Mouse (Mus musculus): ENCODE data around the gene Ints14.
"Not testable (repeated sequence)": the region's sequence is repeated elsewhere in the genome, so short reads cannot be mapped to it uniquely, and the experiment has no call there.

The Ints14 gene

DNA sequence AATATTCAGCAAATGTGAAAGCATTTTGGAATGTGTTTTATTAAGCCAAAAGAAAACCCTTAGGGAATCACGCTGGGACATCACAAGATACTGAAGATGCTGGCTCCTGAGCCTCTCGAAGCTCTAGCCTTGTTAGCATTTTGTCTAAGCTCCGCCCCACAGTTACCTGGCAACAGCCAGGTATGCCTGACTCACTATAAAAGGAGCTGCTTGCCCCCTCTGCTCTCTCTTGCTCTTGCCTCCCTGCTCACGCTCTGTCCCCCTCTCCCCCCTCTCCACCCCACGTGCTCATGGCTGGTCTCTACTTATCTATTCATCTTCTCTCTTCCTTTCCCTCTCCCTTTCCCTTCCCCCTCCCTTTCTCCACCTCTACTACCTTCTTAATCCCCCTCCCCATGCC is 8.7 kb upstream of the Ints14 start:
- no peak for DNase-seq (ENCODE audit: low read depth, low spot score)

DNA sequence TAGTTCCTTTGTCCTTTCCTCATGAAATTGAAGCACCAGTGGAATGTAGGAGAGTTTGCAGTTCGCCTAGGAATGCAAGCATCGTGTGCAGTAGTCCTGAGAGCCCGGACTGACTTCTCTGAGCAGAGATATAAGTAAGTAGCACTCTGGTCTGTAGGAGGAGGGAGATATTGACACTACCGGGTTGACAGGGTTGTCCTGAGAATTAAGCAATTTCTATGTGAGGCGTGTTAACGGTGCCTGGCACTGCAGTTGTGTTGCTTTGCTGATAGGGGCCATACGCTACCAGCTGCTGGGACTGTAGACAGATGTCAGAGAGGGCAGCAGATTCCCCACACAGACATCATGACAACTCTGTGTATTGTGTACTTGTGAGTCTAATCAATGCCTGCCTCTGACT is 7.5 kb upstream of the Ints14 start:
- DNase-seq (ENCODE audit: low read depth, low spot score), result no peak

DNA sequence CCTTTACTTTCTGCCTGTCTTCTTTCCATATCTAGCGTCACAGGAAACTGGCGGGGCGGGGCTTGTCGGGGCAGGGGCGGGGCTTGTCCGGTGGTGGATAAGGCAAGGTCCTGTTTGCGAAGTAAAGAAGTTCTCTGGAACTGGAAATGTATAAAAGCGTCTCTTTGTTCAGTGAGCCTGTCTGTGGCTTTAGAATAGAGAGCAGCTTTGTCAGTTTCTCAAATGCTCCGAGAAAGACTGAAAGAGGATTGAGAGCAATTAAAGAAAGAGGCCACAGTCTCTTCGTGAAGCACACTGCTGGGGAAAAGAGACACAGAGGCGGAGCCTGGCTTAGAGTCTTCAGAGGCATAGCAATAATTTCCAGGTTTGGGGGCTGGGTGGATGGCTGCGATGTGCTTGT is 4.4 kb upstream of the Ints14 start:
- no peak for DNase-seq (ENCODE audit: low read depth, low spot score)

DNA sequence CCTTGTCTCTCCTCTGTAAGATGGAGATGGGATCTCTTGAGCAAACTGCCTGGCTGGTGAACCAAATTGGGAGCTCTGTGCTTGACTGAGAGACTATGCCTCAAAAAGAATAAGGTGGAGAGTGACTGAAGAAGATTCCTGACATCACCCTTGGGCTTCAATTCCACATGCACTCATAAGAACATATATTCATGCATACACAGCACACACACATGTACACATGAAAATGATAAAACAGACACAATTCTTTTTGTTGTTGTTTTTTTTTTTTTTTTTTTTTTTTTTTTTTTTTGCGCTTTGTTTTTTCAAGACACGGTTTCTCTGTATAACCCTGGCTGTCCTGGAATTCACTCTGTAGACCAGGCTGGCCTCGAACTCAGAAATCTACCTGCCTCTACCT is 3.4 kb upstream of the Ints14 start:
- no peak for DNase-seq (ENCODE audit: low read depth, low spot score)

DNA sequence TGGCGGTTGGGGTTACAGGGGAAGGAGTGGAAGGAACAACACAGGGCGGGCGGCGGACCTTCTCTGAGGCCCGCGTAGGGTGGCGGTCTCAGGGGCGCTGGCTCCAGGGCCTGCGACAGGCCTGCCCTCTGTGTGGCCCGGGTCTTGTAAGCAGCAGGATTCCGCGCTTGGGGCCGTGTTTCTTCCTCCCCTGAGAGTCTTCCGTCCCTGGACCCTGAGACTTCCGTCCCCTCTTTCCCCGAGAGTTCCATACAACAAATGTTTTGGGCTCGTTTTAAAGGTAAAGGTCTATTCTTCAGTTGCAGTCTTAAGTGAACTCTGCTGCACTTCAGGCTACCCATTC is 244 bp downstream of the Ints14 start:
- no peak for DNase-seq (ENCODE audit: low read depth, low spot score)

DNA sequence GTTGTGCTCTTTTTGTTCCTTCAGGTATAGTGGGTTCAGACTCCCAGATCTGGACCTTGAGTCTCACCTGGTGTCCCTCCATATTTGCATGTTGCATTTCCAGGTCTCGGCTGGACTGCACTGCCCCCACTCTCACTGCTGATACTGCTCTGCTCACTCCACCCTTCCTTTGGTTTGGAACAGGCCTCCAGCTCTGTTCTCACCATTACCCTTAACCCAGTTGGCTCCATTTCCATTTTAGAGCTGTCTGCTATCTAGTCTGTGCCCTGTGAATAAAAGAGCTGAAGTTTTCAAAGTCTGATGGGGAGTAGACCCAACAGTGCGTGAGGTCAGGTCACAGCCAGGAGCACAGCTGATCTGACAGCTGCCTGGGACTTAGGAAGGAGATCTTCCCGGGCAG is 19.8 kb downstream of the Ints14 start:
- no peak for DNase-seq (ENCODE audit: low read depth, low spot score)

DNA sequence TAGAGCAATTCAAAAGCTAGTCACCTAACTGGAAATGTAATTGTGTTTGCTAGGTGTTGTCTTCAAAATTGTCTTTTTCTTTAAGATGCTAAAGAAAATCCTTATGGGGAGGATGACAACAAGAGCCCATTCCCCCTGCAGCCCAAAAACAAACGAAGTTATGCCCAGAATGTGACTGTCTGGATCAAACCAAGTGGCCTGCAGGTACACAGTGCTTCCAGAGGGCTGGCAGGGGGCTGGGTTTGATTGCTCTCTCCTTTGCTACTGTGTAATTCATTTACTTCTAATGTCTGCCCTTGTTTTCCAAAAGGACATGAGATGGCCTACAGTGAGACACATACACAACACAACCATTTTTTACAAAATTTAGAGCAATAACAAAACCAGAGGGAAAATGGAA is 21.2 kb downstream of the Ints14 start:
- DNase-seq (ENCODE audit: low read depth, low spot score), result no peak

DNA sequence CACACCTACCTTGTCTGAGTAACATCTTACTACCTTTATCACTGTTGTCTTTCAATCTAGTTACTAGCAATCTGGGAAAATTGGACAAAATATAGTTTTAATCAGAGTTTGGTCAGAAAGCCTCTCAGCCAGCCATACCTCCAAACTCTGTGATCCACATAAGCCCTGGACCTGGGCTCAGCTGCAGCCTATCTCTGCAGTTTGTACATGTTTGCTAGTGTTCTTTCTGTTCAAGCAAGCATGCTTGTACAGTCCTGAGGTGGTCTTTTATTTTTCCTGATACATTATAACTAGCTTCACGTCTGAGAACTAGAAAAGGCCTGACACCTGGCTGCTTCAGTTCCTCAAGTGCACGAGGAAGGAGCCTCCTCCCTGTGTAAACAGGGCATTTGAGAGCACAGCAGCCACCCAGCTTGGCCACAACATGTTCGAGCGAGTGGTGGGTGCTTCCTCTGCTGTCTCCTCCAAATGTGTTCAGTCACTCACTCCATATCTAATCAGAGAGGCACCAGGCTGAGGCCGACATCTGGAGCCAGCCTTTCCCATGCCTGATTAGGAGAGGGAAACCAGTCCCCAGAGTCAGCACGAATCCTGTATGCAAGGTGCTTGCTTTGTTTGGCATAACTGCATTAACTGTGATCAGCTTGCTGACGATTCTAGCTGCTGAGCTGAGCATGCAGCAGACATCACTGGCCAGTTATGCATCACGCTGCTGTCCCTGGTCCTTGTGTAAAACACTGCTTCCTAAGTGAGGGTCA is 24.5 kb downstream of the Ints14 start:
- no peak for DNase-seq (ENCODE audit: low read depth, low spot score)

DNA sequence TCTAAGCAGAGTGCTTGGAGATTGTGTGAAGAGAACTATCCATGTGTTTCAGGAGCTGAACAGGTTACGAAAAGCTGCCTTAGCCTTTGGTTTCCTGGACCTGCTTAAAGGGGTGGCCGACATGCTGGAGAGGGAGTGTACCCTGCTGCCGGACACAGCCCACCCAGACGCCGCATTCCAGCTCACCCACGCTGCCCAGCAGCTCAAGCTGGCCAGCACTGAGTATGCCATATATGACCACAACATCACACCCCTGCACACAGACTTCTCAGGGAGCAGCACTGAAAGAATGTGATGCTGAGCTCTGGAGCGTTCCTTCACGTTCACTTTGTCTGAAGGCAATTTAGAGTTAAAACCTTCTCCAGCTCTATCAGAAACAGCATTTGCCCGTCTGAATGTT is 25.1 kb downstream of the Ints14 start:
- no peak for DNase-seq (ENCODE audit: low read depth, low spot score)

DNA sequence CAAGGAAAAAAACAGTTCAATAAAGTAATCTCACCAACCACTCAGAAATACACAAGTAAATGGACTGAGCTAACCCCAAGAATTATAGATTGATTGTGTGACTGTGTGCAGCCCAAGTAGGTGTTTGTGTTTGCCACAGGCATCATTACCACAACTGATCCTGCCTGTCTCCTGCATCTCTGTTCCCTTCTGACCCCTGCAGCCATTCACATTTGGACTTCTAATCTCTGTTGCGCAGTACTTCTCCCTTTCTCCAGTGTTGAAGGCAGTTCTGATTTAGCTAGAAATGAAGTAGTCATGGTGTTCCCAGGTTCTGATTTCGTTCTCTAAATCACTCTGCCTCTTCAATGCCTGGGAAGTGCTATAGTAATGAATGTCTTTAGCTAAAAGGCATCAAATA is 26.9 kb downstream of the Ints14 start:
- DNase-seq (ENCODE audit: low read depth, low spot score), result no peak

DNA sequence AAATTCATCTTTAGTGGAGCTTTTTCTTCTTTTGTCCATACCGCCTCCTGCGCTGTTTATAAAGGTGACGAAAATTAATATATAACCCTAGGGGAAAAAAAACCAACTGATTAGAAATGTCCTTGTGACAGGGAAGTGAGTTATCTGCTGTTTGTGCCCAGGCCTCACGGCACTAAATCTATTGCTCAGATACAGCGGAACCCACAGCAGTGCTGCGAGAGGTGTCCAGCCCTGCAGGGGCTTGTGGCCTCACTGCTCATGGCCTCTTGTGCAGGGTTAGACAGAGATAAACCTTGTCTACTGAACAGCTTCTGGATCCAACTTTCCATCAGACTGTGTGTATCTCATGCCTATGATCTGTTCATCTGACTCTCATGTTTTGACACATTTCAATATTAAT is 27.7 kb downstream of the Ints14 start:
- no peak for DNase-seq (ENCODE audit: low read depth, low spot score)

DNA sequence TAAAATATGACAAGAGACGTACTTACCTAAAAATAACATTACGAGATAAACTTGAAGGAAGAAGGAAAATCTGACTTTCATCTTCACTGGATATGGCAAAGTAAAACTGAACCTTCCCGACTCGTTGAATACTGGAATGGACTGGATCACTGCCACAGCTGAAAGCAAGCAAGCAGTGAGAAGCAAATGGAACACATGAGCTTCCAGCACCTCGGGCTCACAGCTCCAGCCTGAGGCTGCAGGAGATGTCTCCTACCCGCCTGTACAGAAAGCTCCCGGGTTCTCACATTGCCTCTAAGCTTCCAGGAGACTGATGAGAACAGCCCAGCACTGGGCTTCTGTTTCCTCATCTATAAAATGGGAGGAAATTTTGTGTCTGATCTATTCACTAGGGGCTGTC is 29.6 kb downstream of the Ints14 start:
- DNase-seq (ENCODE audit: low read depth, low spot score), result no peak

DNA sequence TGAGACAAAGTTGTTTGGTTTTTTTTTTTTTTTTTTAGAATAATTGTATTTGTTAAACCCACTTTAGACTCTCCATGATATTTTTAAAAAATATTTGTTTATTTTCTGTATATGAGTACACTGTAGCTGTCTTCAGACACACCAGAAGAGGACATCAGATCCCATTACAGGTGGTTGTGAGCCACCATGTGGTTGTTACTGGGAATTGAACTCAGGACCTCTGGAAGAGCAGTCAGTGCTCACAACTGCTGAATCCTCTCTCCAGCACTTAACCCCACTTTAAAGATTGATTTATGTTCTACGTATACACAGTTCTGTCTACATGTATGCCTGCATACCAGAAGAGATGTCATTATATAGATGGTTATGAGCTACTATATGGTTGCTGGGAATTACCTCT is 34.8 kb downstream of the Ints14 start:
- DNase-seq (ENCODE audit: low read depth, low spot score), result not testable (repeated sequence)

DNA sequence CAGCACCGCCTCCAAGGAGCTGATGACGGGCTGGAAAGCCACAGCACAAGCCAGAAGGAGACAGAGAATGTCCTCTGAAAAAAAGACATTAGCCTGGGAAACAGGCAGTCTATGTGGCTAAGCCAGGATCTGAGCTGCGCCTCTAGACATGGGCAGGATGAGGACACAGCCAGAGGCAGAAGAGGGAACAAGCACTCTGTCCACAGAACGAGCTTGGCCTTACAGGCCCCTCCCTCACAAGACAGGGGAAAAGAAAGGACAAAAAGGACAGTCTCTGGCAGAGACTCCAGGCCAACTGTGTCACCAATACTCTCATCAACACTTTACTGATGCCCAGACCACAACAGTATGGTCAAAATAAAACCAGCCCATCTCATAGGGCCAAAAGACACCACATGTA is 40.8 kb downstream of the Ints14 start:
- no peak for DNase-seq (ENCODE audit: low read depth, low spot score)

DNA sequence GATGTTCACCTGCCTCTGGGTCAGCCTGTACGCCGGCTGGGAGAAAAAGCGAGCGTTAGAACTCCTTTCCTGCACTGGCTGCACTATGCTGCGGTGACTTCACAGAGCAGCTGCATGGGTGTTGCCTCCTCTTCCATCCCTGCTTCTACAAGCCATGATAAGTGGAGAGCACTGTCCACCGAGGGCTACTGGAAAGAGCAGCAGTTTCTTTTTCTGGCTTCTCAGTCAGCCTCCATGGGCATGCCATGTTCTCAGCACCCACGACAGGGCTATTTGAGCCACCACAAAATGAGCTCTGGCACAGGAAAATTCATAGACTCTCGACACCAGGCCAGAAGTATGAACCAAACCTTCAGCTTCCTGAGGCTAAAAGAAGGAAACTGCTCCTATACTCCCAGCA is 45.0 kb downstream of the Ints14 start:
- no peak for DNase-seq (ENCODE audit: low read depth, low spot score)

DNA sequence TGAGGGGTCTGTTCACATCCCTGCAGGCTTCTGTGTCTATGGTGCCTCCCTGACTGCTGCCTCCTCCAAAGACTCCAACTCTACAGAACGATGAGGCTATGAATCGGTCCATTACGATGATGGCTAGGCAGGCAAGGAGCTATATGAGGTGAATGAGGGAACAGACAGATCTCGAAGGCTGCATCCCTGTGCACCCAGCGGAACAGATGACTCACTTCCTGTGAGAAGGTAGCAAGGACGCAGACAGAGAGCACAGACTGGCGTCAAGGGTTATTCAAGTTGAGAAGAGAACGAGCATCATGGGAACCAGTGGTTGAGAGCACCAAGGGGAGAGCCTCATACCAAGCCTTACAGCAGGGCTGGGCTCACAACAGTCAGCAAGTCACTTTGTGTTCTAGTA is 49.9 kb downstream of the Ints14 start:
- DNase-seq (ENCODE audit: low read depth, low spot score), result no peak

DNA sequence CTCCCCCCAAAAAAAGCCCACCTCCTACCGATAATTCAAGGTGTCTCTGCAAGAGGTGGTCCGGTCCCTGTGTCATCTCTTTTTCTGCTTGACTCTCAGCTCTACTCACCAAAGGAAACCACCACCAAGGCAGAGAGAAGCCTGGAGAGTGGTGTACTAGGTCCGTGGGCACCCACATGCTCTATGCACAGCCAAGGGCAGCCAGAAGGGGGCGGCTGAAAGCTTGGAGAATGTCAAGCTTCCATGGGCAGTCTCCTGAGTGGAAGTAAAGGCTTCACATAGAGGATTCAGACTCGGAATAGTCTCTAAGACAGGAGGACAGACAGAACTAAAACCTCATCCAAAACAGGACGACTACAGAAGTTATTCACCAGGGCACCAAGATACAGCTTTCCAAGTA is 50.6 kb downstream of the Ints14 start:
- no peak for DNase-seq (ENCODE audit: low read depth, low spot score)

DNA sequence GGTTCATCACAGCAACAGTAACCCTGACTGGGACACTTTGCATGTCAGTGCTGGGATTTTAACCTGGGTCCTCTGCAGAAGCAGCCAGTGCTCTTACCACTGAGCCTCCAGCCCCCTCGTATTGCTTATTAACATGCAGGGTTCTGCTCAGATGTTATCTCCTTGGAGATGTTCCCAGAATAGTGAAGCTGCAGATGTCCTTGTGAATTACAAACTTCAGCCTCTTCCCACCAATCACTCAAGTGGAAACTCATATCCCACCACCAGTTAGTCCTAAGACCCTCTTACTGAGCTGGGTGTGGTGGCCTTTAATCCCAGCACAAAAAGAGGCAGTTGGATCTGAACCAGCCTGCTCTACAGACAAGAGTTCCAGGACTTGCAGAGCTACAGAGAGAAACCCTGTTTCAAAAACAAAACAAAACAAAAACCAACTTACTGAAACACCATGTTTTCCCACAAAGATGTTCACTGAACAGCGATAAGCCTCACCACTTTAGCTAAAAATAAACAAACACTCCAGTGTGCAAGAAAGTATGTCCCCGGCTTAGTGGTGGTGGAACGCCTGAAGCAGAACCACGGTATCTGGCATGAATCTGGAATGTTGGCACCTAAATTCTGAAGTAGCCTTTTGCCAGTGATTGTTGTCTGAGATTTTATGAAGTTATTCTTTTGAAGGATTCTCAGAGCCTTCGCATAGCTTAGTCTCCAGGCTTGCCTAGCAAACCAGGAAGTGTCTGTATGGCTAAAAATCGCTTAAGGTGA is 54.9 kb downstream of the Ints14 start:
- DNase-seq (ENCODE audit: low read depth, low spot score), result no peak

DNA sequence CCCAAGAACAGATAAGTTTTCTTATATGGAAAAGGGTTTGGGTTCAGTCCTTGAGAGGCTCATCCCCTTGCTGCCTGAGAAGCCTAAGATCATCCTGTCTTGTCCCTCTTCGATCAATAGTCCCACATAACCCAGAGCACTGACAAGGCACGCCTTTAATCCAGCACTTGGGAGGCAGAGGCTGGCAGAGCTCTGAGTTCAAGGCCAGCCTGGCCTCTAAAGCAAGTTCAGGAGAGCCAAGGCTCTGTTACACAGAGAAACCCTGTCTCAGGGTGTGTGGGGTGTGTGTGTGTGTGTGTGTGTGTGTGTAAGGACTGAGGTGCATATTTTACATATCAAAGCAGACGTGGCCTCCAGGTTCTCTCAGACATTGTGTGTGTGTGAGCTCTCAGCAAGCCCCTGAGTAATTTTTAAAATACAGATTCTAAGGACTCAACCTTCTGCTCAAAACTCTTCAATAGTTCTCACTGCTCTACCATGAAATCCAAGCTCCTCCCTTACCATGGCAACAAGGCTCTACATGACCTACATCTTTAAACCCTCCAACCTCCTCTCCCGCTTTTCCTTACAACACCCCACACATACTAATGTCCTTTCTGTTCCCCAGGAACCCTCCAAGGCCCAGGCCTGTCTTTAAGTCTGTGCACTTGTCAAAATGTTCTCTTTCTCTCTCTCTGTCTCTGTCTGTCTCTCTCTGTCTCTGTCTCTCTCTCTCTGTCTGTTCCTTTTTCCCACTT is 55.7 kb downstream of the Ints14 start:
- DNase-seq (ENCODE audit: low read depth, low spot score), result no peak

DNA sequence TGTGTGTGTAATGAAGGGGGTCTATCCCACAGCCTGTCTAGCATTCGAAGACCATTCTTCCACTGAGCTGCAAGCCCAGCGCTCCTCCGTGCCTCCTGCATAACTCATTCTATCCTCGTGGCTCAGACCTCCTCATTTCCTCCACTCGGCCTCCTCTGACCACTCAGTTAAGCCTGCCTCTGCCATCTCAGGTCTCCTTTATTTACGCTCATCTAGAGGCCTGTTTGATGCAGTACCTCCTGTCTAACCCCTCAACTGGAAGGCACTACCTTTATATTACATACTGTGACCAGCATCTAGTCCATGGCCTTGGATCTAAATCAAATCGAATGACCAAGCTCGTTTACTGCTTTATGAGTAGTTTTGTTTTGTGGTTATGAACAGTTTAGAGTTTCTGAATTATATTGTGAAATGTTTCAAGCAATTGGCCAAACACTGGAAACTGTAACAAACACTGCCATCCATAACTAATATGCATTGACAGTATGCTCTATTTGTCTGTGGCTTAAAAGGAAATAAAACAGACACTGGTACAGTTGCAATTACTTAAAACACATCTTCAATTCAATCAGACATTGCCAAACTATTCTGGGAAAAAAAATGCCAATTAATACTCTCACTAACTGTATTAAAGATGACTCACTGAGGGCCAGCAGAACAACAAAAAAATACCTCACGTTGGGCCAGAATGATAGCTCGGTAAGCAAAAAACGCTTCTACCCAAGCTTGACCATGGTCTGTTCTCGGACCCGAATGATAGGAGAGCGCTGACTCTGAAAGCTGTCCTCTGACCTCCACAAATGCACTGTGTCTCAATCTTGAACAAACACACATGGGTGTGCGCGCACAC is 56.5 kb downstream of the Ints14 start:
- no peak for DNase-seq (ENCODE audit: low read depth, low spot score)

DNA sequence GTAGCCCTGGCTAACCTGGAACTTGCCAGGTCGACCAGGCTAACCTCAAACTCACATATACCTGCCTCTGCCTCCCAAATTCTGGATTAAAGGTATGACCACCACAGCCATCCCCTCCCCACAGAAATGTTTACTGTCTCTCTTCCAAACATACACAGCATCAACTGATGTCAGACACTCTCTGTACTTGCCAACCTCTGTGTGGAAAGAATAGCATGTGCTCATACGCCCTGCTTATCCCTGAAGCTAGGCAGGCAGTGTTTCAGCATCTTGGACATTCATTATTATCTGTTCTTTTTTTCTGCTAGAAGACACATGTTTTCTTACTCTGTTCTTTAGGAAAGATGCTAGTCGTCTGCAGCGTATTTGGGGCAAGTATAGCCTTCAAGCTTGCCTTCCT is 57.2 kb downstream of the Ints14 start:
- DNase-seq (ENCODE audit: low read depth, low spot score), result no peak

DNA sequence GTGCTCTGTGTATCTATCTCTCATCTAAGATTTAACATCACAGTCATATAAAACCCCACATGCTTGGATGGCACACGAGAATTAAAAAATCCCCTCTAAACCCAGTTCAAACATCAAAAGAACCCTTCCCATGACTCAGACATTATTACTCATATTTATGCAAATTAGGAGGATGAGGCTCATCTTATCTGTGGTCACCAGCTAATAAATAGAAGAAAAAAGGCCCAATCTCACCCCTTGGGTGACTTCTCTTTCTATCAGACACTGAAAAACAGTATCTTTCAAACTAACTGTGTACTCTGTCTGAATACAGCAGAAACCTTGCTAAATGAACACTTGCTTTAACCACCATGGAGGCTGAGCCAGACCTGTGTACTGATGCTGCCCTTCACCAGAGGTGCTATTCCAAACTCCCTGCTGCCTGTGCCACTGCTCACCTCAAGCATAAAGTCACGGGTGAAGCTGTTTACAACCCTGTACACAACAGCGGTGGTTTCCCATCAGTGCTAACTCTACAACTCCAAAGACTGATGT is 58.0 kb downstream of the Ints14 start:
- no peak for DNase-seq (ENCODE audit: low read depth, low spot score)

Data from forelimb bud, embryonic 11.5 days (tissue).